Mouse (Mus musculus): Measurements from ENCODE around the gene 4930407I10Rik. TPM values are rescaled to one million over a fixed set of nuclear protein-coding genes. Genes with fewer than 3 reads are reported as not detected.

Gene 4930407I10Rik
- polyA plus RNA-seq, 1 experiment from 2014 or later: not detected

Other genes starting within 250 kb of the 4930407I10Rik start
- gene Tob2, start 200.4 kb upstream of the 4930407I10Rik start, polyA plus RNA-seq (2014; fragmentation: Nextera tagmentation; extraction: Ambion mirVana): 11.1 and 17.0 TPM in 2 replicates
- gene Phf5a, start 187.2 kb upstream of the 4930407I10Rik start, polyA plus RNA-seq (2014; fragmentation: Nextera tagmentation; extraction: Ambion mirVana): 153 and 202 TPM in 2 replicates
- gene Aco2, start 186.8 kb upstream of the 4930407I10Rik start, polyA plus RNA-seq (2014; fragmentation: Nextera tagmentation; extraction: Ambion mirVana): 204 and 231 TPM in 2 replicates
- 99.6 and 110 TPM in 2 replicates for gene Polr3h, start 132.9 kb upstream of the 4930407I10Rik start, polyA plus RNA-seq (2014; fragmentation: Nextera tagmentation; extraction: Ambion mirVana)
- gene Csdc2, start 122.4 kb upstream of the 4930407I10Rik start, polyA plus RNA-seq (2014; fragmentation: Nextera tagmentation; extraction: Ambion mirVana): 72.8 and 110 TPM in 2 replicates
- gene Pmm1, start 98.2 kb upstream of the 4930407I10Rik start, polyA plus RNA-seq (2014; fragmentation: Nextera tagmentation; extraction: Ambion mirVana): 92.6 and 93.3 TPM in 2 replicates
- gene 1700029P11Rik, start 78.6 kb upstream of the 4930407I10Rik start, polyA plus RNA-seq (2014; fragmentation: Nextera tagmentation; extraction: Ambion mirVana): not detected in 2 replicates
- 55.4 and 56.9 TPM in 2 replicates for gene Xrcc6, start 71.3 kb upstream of the 4930407I10Rik start, polyA plus RNA-seq (2014; fragmentation: Nextera tagmentation; extraction: Ambion mirVana)
- gene Desi1, start 25.3 kb upstream of the 4930407I10Rik start, polyA plus RNA-seq (2014; fragmentation: Nextera tagmentation; extraction: Ambion mirVana): 33.4 and 39.5 TPM in 2 replicates
- gene Snu13, start 11.6 kb upstream of the 4930407I10Rik start, polyA plus RNA-seq (2014; fragmentation: Nextera tagmentation; extraction: Ambion mirVana): 295 and 348 TPM in 2 replicates
- not detected in 2 replicates for gene Mei1, start 10.8 kb downstream of the 4930407I10Rik start, polyA plus RNA-seq (2014; fragmentation: Nextera tagmentation; extraction: Ambion mirVana)
- gene Ccdc134, start 68.8 kb downstream of the 4930407I10Rik start, polyA plus RNA-seq (2014; fragmentation: Nextera tagmentation; extraction: Ambion mirVana): 12.8 and 15.5 TPM in 2 replicates
- gene Srebf2, start 88.0 kb downstream of the 4930407I10Rik start, polyA plus RNA-seq (2014; fragmentation: Nextera tagmentation; extraction: Ambion mirVana): 99.6 and 139 TPM in 2 replicates
- gene Shisa8, start 153.7 kb downstream of the 4930407I10Rik start, polyA plus RNA-seq (2014; fragmentation: Nextera tagmentation; extraction: Ambion mirVana): 0.61 and 0.77 TPM in 2 replicates
- 0.14 and 0.19 TPM in 2 replicates for gene Tnfrsf13c, start 165.2 kb downstream of the 4930407I10Rik start, polyA plus RNA-seq (2014; fragmentation: Nextera tagmentation; extraction: Ambion mirVana)
- gene Cenpm, start 185.6 kb downstream of the 4930407I10Rik start, polyA plus RNA-seq (2014; fragmentation: Nextera tagmentation; extraction: Ambion mirVana): 42.4 and 63.9 TPM in 2 replicates
- gene 1500009C09Rik, start 193.2 kb downstream of the 4930407I10Rik start, polyA plus RNA-seq (2014; fragmentation: Nextera tagmentation; extraction: Ambion mirVana): 13.2 and 19.3 TPM in 2 replicates
- gene Sept3, start 215.7 kb downstream of the 4930407I10Rik start, polyA plus RNA-seq (2014; fragmentation: Nextera tagmentation; extraction: Ambion mirVana): 225 and 276 TPM in 2 replicates
- gene Wbp2nl, start 239.8 kb downstream of the 4930407I10Rik start, polyA plus RNA-seq (2014; fragmentation: Nextera tagmentation; extraction: Ambion mirVana): not detected in 2 replicates